Mouse (Mus musculus): ENCODE results near the gene Sez6l2.

DNA sequence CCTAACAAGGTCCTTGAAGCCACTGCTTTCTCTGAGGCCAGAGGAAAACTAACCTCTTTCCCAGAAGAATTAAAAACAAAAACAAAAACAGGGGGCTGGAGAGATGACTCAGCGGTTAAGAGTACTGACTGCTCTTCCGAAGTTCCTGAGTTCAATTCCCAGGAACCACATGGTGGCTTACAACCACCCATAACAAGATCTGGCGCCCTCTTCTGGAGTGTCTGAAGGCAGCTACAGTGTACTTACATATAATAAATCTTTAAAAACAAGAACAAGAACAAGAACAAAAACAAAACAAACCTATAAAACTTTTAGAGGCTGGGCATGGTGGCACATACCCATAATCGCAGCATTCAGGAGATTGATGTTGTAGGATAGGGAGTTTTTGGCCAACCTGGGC, 46.1 kb downstream of the Sez6l2 start:
- no peak for TF ChIP-seq CTCF (IDR thresholded peaks at IDR 0.05; ENCODE audit: insufficient read depth, low read depth, low read length)
- TF ChIP-seq POLR2A (IDR thresholded peaks at IDR 0.05; ENCODE audit: insufficient read depth, low read depth, low read length), result no peak
